Mouse (Mus musculus) thymus, adult 2 months (tissue): ENCODE data around the gene Pkp4.

ENCODE experiments used
- CTCF ChIP-seq: fragments of 200-500 bp; IDR thresholded peaks from 2 replicates; pipeline ENCODE4 v1.5.1; 2012; ENCODE audit warnings: mild to moderate bottlenecking, control low read depth, low read length, moderate library complexity, borderline replicate concordance; ENCODE audit not compliant: control insufficient read depth, poor library complexity, insufficient read depth; ENCODE audit errors: extremely low read depth
- POLR2A ChIP-seq: fragments of 200-500 bp; IDR thresholded peaks from 2 replicates; pipeline ENCODE4 v1.6.1; 2012; ENCODE audit warnings: mild to moderate bottlenecking, low read length, control low read depth, moderate library complexity; ENCODE audit not compliant: control insufficient read depth, poor library complexity, insufficient read depth; ENCODE audit errors: extremely low read depth

- TF ChIP-seq CTCF, result no peak
- no peak for TF ChIP-seq POLR2A
Measured at GRCm38 (mm10) chr2:59178960-59179359, 18.3 kb downstream of the Pkp4 start.
